Mouse (Mus musculus) cerebellum, adult (tissue): Measurements from ENCODE around the gene Pradc1.

ENCODE experiments used
- ATAC-seq: cut with Nextera tagmentation; 2 replicates; pipeline ENCODE4 v1.9.2; 2017; ENCODE audit warnings: mild to moderate bottlenecking, moderate library complexity, mixed read lengths; ENCODE audit not compliant: insufficient number of reproducible peaks, low FRiP score, low TSS enrichment

Pradc1 gene

DNA sequence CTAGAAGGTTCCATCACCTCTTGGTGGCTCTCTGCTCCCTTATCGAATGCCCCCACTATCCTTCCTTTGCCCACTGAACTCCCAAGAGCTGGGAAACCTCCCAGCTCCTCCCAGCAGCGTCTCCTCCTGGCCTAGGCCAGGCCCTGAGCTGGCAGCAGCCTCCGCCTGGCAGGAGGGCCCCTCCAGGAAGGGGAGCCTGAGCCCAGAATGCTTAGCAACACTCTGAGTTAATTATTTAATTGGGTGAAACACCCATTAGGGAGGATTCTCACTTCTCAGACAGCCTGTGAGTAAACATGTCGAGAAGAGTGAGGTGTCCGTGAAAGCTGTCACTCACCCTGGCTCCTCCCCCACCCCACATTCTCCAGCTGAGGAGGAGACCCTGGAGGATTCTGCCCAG lies 52.1 kb downstream of the Pradc1 start:
- ATAC-seq, result no peak

- no peak for ATAC-seq
These were observed 54.6 kb downstream of the Pradc1 start for GRCm38 (mm10) chr6:85397165-85397564.
